Mouse (Mus musculus): ENCODE results near the gene Vtn.
A peak's percentile ranks its signal among the peaks of the same experiment; 100 is the strongest.

Vtn gene

DNA sequence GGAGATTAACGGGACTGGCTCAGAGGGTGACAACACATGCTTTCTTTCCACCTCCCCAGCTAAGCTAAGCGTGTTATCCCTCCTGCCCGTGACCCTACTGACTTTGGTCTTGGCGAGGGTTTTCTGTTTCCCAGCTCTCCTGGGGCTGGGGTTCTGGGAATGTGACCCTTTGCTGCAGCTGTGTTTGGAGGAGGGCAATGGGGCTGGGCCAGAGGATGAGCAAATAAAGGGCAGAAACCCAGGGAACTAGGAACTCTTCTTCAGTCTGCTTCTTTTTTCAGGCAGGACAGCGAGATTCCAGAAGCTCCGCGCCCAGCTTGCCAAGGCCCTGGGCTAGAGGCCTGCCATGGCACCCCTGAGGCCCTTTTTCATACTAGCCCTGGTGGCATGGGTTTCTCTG is at the start of gene Vtn:
Gene Vtn, plus strand, starts transcription at position 88 of the 400 bp plus-strand sequence.
- no peak for DNase-seq (ENCODE audit: low spot score in 2 of 2)

DNA sequence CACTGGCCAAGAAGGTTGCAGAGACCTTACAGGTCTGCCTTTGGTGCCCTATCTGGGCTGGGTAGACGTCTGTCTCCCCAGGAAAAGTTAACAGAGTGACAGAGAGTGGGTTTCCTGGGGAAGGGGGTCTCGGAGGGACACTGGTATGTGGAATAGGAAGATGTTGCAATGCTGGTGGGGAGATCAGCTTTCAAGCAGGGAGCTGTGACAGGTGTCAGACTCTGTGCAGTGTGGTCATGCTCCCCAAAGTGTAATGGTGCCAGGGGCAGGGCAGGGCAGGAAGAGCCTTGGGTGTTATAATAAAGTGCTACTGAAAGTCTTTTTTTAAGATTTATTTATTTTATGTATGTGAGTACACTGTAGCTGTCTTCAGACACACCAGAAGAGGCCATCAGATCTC is 48.6 kb upstream of the Vtn start:
- no peak for DNase-seq (ENCODE audit: low spot score in 2 of 2)

DNA sequence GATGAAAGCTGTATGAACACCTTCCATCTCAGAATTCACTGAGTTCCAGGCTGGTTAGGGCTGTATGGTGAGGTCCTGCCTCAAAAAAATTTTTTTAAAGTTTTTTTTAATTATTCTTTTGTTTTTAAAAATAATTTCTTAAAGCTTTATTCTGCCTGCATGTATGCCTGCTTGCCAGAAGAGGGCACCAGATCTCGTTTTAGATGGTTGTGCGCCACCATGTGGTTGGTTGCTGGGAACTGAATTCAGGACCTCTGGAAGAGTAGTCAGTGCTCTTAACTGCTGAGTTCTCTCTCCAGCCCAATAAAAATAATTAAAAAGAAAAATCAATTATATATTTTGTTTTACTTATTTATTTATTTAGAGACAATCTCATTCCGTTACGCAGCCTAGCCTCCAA is 45.2 kb upstream of the Vtn start:
- peak; percentile 28 to 36 for DNase-seq (ENCODE audit: low spot score in 2 of 2)

DNA sequence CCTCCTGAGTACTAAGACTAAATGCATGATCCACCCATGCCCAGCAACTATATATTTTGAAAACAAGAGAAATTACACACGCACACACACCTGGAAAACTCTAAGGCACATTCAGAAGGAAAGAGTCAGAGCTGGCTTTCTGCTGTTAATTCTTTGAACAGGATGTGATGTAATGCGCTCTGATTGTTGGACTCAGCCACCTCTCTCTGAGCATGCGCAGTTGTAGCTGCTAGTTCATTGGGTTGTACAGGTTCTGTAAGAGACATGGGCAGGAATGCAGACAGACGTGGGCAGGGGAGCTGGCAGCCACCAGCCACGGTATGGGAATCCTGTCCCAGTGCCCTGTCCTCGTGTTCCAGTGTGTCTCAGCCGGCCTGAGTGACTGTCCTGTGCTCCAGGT is 44.6 kb upstream of the Vtn start:
- no peak for DNase-seq (ENCODE audit: low spot score in 2 of 2)

DNA sequence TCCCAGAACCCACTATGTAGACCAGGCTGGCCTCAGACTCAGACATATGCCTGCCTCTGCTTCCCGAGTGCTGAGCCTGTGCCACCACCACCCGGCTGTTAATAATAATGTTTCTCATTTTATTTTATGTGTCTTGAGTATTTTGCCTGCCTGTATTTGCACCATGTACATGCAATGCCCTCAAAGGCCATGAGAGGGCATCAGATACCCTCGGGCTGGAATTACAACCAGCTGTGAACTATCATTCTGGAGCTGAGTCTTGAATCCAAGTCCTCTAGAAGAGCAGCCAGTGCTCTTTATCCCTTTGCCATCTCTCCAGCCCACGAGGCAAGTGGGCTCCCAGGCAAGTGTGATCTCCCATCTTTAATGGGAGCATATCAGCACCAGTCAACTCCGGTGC is 43.6 kb upstream of the Vtn start:
- DNase-seq (ENCODE audit: low spot score in 2 of 2), result peak in 1 of 2 experiments; percentile 21

DNA sequence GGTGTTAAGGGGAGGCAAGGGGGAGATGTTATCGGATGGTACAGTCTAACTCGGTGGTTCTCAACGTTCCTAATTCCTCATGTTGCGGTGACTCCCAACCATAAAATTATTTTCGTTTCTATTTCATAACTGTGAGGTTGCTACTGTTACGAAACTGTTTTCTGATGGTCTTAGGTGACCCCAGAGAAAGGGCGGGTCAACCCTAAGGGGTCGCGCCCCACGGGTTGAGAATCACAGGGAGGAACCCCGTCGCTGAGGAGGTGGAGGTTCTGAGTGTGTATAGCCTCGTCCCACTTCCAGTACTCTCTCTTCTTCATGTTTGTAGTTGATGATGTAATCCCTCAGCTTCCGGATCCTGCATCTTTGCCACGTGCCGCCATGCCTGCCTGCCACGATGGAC is 40.2 kb upstream of the Vtn start:
- DNase-seq (ENCODE audit: low spot score in 2 of 2), result no peak

DNA sequence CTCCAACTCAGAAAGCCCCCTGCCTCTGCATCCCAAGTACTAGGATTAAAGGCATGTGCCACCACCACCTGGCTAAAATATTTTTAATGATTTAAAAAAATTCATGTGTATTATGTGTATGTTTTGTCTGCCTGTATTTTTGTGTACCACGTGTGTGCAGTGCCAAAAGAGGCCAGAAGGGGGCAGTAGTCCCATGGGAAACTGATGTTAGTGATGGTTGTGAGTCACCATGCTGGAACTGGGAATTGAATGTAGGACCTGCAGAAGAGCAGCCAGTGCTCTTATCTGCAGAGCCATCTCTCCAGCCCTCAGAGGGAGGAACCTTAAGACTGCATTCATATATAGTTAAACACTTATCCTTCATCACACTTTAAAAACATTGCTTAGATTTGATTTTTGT is 37.0 kb upstream of the Vtn start:
- DNase-seq (ENCODE audit: low spot score in 2 of 2), result no peak

DNA sequence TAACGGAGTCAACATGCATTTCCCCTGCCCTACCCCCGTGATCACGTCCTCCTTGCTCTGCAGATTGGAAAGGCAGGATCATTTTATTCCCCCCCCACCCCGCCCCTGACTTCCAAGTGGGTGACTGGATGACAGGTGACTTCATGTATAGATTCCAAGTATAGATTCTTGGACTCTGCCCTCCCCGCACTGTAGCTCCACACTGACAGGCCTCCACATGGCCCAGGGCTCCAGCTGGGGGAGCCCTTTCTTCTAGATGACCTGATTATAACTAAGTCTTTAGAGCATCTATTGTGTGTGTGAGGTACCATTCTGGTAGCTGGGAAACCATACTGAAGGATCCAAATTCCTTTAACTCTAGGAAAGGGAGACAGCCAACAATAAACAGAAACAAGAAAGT is 36.2 kb upstream of the Vtn start:
- no peak for DNase-seq (ENCODE audit: low spot score in 2 of 2)

DNA sequence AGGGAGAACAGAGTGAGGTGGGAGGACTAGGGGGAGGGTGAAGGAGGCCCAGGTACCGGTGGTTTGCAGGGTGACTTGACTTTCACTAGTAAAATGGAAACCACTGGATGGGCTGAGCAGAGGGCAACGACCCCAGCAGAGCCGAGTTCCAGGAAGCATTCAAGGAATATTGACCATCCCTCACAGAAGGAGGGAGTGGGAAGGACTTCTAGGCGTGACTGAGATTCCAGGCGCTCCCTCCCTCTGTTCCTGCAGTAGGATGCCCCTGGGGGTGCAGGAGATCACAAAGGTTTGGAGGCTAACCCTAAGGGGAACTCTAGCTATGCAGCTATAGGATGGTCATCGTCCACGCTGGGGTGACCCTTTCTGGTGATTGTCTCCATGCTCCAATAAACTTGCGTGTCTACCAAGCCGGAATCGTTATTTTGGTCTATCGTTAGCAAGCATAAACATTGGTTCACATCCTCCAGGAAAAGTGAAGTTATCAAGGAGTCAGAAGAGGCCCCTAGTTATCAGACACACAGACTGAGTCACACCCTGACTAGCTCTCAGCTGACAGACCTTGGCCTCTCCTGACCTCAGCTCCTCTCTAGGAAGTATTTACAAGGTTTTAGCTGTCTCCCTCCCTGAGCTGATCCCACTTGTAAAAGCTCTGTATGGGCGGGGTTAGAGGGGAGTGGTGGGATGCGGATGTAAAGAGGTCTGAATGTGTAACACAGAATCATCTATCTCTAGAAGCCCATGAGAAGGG is 35.4 kb upstream of the Vtn start:
- no peak for DNase-seq (ENCODE audit: low spot score in 2 of 2)

DNA sequence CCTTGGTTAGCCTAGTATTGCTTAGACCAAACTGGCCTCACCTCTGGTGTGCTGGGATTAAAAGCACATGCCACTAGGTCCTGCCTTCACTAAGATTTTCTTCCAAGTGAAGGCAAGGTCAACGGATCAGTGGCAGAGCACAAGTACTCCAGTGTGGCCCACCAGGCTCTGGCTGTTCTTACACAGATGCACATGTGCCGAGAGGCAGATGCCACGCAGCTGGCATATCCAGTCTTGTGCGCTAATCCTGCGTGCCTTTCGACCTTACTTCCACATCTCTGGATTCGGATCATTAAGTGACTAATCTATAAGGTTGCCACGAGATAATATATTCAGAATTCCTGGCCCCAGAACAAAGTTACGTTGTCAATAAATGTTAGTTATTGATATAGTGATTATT is 33.8 kb upstream of the Vtn start:
- DNase-seq (ENCODE audit: low spot score in 2 of 2), result no peak

DNA sequence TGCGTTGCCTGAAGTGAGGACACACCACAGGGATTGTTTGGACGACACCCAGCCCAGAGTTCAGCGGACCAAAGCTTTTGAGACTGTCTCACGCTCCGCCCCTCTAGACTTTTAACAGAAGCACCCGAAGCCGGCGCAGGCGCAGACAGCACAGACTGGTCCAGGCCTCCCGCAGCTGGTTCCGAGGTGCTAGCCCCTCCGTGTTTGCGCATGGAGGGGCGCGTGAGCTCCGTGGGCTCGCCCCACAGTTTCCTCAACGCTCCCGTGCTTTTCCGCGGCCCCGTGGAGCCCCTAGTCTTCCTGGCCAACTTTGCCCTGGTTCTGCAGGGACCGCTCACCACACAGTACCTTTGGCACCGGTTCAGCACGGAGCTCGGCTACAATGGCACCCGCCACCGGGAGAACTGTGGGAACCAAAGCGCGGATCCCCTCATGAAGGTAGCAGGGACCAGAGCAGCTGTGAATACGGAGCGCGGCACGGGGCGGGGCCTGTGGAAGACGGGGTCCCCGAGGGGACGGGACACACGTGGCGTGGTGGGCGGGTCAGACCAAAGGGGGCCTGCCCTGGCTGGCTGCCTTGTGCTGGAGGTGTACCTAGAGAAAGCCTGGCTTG is 33.2 kb upstream of the Vtn start, which contains the start of gene Slc46a1:
Gene Slc46a1, plus strand, starts transcription at position 130 of the 613 bp plus-strand sequence.
- DNase-seq (ENCODE audit: low spot score in 2 of 2), result peak; percentile 57 to 66

DNA sequence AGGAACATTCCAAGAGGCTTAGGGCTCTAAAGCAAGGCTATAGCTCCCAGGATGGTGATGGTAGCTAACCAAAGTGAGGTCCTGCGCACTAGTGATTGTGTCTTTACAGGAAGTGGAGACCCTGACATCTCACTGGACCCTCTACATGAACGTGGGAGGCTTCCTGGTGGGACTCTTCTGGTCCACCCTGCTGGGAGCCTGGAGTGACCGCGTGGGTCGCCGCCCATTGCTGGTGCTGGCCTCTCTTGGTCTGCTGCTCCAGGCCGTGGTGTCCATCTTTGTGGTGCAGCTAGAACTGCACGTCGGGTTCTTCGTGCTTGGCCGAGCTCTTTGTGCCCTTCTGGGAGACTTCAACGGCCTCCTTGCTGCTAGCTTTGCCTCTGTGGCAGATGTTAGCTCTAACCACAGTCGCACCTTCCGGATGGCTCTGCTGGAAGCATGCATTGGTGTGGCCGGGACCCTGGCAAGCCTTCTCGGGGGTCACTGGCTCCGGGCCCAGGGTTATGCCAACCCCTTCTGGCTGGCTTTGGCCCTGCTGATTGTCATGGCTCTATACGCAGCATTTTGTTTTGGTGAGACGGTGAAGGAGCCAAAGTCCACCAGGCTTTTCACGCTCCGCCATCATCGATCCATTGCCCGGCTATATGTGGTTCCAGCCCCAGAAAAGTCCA is 32.5 kb upstream of the Vtn start:
- no peak for DNase-seq (ENCODE audit: low spot score in 2 of 2)

DNA sequence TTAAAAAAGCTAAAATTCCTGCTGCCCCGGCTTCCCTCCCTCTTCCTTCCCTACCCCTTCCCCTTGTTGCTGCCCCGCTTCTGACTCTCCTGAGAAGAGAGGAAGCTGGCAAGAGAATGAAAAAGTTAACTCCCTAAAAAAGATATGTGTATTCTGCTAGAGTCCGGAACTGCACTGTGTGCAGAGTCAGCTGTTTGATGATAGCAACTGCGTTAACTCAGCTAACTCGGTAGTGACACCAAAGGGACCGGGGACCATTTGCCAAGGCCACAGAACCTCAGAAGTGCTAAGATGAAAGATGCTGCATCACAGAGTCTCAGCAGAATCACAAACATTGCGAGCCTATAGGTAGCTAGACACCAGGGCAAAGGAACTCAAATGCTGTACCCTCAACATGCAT is 31.4 kb upstream of the Vtn start:
- no peak for DNase-seq (ENCODE audit: low spot score in 2 of 2)

DNA sequence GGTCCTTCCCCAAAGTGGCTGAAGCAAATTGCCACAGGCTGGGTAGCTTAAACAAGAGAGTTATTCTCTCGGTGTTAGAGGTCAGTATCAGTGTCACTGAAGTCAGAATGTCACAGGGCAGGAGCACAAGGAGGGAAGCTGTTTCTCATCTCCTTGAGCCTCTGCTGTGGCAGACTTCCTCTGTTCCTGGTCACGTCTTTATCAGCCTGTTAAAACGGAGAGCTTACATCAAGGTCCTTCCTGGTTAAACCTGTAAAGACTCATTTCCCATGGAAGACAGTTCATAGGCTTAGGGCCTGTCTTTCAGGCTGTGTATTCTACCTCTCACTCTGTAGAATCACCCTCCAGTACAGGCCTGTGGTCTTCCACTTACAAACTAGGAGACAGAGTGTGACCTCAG is 31.0 kb upstream of the Vtn start:
- DNase-seq (ENCODE audit: low spot score in 2 of 2), result no peak

DNA sequence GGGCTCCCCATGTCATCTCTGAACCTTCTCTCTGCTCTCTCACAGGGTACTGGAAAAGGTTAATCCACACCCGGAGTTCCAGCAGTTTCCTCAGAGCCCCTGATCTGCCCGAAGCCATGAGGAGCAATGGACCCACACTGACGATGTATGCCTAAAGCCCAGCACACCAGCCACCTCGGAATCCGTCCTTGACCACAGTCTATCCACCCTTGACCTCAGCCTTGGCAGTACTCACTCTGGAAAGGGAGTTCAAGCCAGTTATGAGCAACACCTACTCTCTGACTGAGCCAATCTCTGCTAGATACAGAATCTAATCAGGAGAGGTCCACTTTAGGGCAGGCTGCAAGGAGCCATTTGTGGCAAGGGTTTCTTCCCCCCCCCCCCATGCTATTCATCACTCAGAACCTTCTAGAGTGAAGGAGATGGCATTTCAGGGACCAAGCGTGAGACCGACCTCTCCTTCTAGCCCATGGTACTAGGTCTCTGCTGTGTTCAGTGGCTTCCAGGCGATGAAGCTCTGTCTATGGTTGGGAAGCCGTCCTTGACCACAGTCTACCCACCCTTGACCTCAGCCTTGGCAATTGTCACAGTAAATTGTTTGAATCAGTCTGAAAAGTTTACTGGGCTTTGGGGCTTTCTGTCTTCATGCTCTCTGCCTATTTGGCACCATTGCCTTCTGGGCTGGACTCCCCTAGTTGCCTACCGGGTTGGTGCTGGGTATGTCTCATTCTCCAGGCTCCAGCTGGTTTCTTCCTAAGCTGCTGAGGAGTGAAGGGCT is 27.4 kb upstream of the Vtn start:
- DNase-seq (ENCODE audit: low spot score in 2 of 2), result no peak

DNA sequence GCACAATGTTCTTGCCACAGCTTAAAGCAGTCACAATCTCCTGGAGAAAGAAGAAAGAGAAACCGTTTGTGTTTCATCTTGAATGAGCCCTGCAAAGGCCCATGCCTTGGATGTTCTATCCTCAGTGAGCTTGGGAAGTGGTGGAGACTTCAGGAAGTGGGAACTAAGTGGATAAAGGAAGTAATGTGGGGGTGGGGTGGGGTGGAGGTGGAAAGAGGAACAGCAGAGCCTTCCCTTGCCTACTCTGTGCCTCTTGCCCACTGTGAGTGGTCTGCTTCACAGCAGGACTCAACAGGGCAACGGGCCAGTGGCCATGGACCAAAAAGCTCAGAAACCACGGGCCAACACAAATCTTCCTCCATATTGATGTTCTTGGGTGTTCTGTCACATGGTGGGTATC is 23.6 kb upstream of the Vtn start:
- DNase-seq (ENCODE audit: low spot score in 2 of 2), result no peak

DNA sequence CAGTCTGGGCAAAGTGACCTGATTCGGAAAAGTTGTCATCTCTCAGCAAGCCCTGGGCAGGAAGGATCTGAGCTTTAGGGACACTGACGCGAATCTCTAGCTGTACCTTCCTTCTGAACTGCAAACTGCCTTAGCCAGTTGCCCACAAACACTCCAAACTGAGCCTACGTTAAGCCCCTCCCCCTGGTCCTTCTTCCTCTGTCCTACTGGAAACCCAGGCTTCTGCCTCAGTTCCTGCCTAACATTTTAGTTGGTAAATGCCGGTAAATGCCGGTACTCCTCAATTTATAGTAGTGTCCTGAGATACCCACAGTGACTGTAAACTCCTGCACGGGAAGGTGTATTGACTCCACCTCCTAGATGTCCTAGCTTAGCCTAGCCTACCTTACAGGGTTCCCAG is 15.3 kb upstream of the Vtn start:
- no peak for DNase-seq (ENCODE audit: low spot score in 2 of 2)

DNA sequence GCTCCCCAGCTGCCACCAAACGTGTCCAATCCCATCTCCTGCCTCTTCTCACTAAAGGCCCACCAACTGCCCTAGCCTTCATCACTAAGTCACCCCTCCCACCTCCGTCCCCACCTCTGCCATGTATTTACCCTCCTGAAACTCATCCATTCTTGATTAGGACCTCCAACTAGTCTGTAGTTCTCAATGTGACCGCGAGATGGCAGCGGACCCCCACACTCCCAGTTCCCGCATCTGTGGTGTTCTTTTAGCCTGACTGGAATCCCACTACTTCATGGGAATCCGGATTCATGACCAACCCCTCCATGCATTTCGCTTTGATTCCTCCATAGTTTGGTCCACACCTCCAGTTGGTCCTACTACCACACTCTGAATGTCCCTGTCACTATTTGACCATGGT is 10.7 kb upstream of the Vtn start:
- peak; percentile 70 to 74 for DNase-seq (ENCODE audit: low spot score in 2 of 2)

DNA sequence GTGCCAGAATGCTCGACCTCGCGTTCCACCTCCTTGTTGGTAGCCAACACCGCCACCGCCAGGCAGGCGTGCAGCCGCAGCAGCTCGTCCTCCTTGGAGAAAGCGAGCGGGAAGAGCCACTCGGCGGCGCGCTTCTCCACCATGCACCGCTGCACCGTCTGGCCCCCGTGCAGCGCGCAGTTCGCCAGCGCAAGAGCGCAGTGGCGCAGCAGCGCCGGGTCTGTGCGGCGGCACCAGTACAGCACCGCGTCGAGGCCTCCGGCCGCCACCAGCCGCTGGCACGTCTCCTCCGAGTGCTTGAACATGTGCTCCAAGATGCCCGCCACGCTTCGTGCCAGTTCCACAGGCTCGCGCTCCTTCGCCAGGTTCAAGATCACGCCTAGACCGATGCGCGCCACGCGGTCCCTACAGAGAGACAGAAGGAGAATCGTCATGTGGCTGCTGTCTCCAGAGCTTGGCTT is 8.1 kb upstream of the Vtn start:
- peak; percentile 22 to 31 for DNase-seq (ENCODE audit: low spot score in 2 of 2)

DNA sequence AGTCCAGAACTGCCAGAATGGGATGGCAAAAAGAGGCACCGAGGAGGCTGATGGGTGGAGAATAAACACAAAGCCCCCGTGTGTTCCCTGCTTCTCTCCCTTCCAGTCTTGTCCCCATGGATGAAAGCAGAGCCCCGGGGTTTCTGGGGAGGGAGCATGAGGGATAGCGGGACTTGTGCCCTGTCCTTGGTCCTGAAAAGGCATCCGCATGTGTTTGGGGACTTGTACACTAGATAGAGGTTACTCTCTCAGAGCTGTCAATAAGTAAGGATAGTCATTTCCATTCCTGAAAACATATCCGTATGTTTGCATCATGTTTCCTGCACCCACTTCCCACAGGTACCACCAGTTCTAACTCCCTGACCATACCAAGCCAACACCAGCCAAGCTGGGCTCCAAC is 3.0 kb upstream of the Vtn start:
- DNase-seq (ENCODE audit: low spot score in 2 of 2), result no peak

DNA sequence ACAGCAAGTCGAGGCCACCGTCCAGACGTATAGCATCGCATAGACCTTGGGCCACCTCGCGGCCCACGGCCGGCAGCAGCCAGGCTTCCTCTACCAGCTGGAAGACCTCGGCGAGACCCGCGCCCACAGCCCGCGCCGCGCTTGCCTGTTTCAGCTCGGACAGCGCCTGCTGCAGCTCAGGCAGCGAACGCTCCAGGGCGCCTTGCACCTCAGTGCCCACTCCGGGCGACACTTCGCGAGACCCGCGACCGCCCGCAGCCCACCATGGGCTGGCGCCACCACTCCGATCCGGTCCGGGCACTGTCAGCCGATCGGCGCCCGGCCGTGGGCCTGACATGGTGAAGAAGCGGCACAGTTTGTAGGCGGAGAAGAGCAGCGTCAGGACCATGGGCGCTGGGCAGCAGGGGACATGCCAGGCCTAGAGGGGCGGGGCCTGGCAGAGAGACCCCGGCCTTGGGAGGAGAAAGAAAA is 1.8 kb upstream of the Vtn start:
- peak in 1 of 2 experiments; percentile 26 for DNase-seq (ENCODE audit: low spot score in 2 of 2)

Data from frontal cortex, postnatal 25 days (tissue).